ENCODE assay signal across 15 mouse cellular contexts in the genomic region with DNA sequence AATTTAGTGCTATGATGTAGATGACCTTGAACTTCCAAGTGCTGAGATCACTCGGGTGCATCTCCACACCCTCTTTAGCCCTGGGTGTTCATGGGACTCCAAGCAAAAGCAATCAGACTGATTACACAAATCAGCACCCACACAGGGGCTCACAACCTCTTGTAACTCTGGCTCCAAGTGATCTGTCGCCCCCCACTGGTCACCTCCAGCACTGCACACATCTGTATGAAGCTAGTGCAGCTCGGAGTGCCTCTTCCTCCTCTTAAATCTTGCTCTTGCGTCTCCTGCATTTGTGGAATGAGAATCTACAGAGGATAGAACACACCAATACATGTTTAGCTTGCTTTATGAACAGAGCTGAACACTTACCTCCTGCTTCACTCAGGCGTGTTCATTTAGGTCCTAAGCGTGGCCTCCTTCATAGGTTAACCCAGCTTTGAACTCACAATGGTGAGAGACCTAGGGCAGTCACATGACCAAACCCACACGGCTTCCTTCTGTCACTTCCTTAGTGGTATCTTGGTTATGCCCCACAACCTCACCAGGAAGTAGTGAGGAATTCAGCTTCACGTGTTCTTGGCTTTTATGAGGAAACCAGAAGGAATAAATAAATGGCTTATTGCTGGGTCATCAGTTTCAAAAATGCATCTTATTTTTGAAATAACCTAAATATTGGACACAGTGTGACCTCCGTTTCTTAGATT. TPM values are rescaled to one million over a fixed set of nuclear protein-coding genes. Genes with fewer than 3 reads are reported as not detected.
DNase-seq lines count a peak whose midpoint lies in the region; ATAC-seq and TF ChIP-seq lines count a peak whose summit lies in the region.
"Had no signal": no experiment of that assay in that cellular context is flagged by ENCODE, and none has a peak within 500 bp of the region (broad histone marks: within the 10 kb centered on the region; RNA-seq: fewer than 3 reads in every experiment).

No protein-coding gene starts in this region.

- DNase-seq in heart, postnatal 0 days (ENCODE audit: low spot score), result no peak
- no peak for DNase-seq in heart, adult 9 months (ENCODE audit: low spot score in 2 of 2)
- DNase-seq in retina, postnatal 1 day, result peak; percentile 19
- DNase-seq in retina, embryonic 14.5 days (ENCODE audit: low spot score), result no peak
- DNase-seq in thymus, postnatal 14 days, result peak; percentile 49
- DNase-seq in frontal cortex, postnatal 36 days (ENCODE audit: low spot score in 2 of 2), result no peak
- DNase-seq: adrenal gland, postnatal 36 days; kidney, adult 8-10 months had no signal

- no peaks in the 10 kb centered on the region for H3K4me1 ChIP-seq in heart, postnatal 0 days (ENCODE audit: control insufficient read depth, insufficient read depth)

- no peak overlapping the region for H3K4me3 ChIP-seq in heart, postnatal 0 days (ENCODE audit: low read depth, low read length)
- H3K4me3 ChIP-seq: megakaryocyte, embryonic 14.5 days had no signal

- 0 out of 2 replicates have a peak, but pooled peaks have one; percentile 14 for TF ChIP-seq CTCF in heart, postnatal 0 days (IDR thresholded peaks at IDR 0.05; ENCODE audit: low read depth)

- no peaks in the 10 kb centered on the region for H3K9me3 ChIP-seq in heart, postnatal 0 days (replicated peaks; ENCODE audit: control insufficient read depth, low read length)

- TF ChIP-seq EP300 in heart, postnatal 0 days (IDR thresholded peaks at IDR 0.05; ENCODE audit: low read depth), result no peak

- ATAC-seq in heart, postnatal 0 days (ENCODE audit: insufficient read depth, low read depth), result no peak
- peak; percentile 56 for ATAC-seq in granulocyte monocyte progenitor cell, adult 5-6 weeks (replicated peaks; ENCODE audit: poor library complexity, severe bottlenecking)
- ATAC-seq in frontal cortex, adult (ENCODE audit: low TSS enrichment), result no peak
- ATAC-seq: forebrain, embryonic 16.5 days had no signal

- H3K36me3 ChIP-seq in heart, postnatal 0 days (replicated peaks; ENCODE audit: control insufficient read depth, insufficient read depth, low read length), result no peaks in the 10 kb centered on the region

- no peak overlapping the region for H3K27ac ChIP-seq in heart, postnatal 0 days (ENCODE audit: low read depth)

- WGBS in heart, postnatal 0 days, result 80% methylated on average over 9 of the region's 9 CpGs

- H3K9ac ChIP-seq in heart, postnatal 0 days (replicated peaks; ENCODE audit: low read depth, low read length), result no peak overlapping the region

- H3K4me2 ChIP-seq in heart, postnatal 0 days (ENCODE audit: low read depth, low read length), result no peak overlapping the region
- H3K4me2 ChIP-seq: heart, embryonic 11.5 days had no signal

- H3K27me3 ChIP-seq in heart, postnatal 0 days (ENCODE audit: control insufficient read depth, insufficient read depth, low read length), result no peaks in the 10 kb centered on the region
- H3K27me3 ChIP-seq: megakaryocyte, embryonic 14.5 days had no signal

RNA-seq across cellular contexts. Expression of a gene that starts 2.9 kb away (rescaled TPM):
- not detected in 2 replicates for total RNA-seq in heart, postnatal 0 days (2014; rRNA removed; ENCODE audit: low replicate concordance)
- polyA plus RNA-seq in heart, postnatal 0 days (2015; fragmentation: Nextera tagmentation; extraction: Ambion mirVana), result not detected in 2 replicates
- not detected in 2 replicates for total RNA-seq in granulocyte monocyte progenitor cell, adult 5-6 weeks (2014; fragmentation: Nextera tagmentation)
- not detected in 2 replicates for total RNA-seq in granulocyte monocyte progenitor cell, adult 5-6 weeks (2017)
- total RNA-seq: adrenal gland, postnatal 36 days; left cerebral cortex, postnatal 25 days had no signal
- polyA plus RNA-seq: forebrain, embryonic 16.5 days; heart, embryonic 11.5 days; neural tube, embryonic 14.5 days had no signal

Comparison
In these comparisons a context has a peak if more than half of its experiments do, and no peak if none do; other contexts are left out.
1. DNase-seq: peak in retina, postnatal 1 day (single experiment) and thymus, postnatal 14 days (single experiment); none in heart, postnatal 0 days (single experiment), heart, adult 9 months (0 of 2), retina, embryonic 14.5 days (single experiment) and frontal cortex, postnatal 36 days (0 of 2).